Mouse (Mus musculus): ENCODE measurements around the gene Thnsl2. TPM values are rescaled to one million over a fixed set of nuclear protein-coding genes. Genes with fewer than 3 reads are reported as not detected.

Thnsl2 gene
- polyA plus RNA-seq, 1 experiment from 2014 or later, result 4.9 TPM

- H3K27ac ChIP-seq (ENCODE audit: low read depth, low read length), result no peak overlapping the region
- 76% methylated on average over 4 of the region's 4 CpGs for WGBS (ENCODE audit: insufficient replicate concordance)
- H3K4me2 ChIP-seq, result no peak overlapping the region
- H3K36me3 ChIP-seq (ENCODE audit: control insufficient read depth, insufficient read depth, low read length), result no peaks in the 10 kb centered on the region
- no peaks in the 10 kb centered on the region for H3K27me3 ChIP-seq (ENCODE audit: control insufficient read depth, insufficient read depth, low read length)
- no peak for ATAC-seq (replicated peaks; ENCODE audit: insufficient number of reproducible peaks, low FRiP score, low TSS enrichment)
- no peaks in the 10 kb centered on the region for H3K4me1 ChIP-seq (ENCODE audit: control insufficient read depth, insufficient read depth, low read length)
- 0 out of 2 replicates have a peak, but pooled peaks cover 2% of the 10 kb centered on the region for H3K9me3 ChIP-seq (replicated peaks; ENCODE audit: control insufficient read depth, low read length)
- no peak overlapping the region for H3K9ac ChIP-seq (ENCODE audit: low read depth, low read length)
- no peak overlapping the region for H3K4me3 ChIP-seq (ENCODE audit: low read depth, low read length)
Measured at GRCm38 (mm10) chr6:71089735-71090134, 54.5 kb downstream of the Thnsl2 start.

DNA sequence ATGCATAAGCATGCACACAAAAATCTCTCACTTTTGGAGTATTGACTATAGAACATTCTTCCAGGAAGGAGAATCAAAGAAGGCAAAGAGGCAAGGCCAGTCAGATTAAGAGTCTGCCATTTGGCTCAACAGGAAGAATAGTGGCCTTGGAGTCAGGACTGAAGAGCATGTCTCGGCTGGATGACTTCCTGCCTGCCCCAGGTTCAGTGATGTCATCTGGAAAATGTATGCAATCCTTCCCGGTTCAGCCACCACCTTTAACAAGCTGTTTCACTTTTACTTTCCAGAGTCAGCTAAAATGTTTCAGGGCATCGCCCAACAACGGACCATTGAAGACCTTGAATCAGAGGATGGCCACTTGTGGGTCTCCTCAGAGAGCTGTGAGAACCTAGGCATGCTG lies 55.2 kb downstream of the Thnsl2 start:
- H3K9ac ChIP-seq (ENCODE audit: low read depth, low read length), result no peak overlapping the region
- ATAC-seq (replicated peaks; ENCODE audit: insufficient number of reproducible peaks, low FRiP score, low TSS enrichment), result no peak
- H3K4me3 ChIP-seq (ENCODE audit: low read depth, low read length), result no peak overlapping the region
- H3K4me1 ChIP-seq (ENCODE audit: control insufficient read depth, insufficient read depth, low read length), result no peaks in the 10 kb centered on the region
- H3K27ac ChIP-seq (ENCODE audit: low read depth, low read length), result no peak overlapping the region
- H3K36me3 ChIP-seq (ENCODE audit: control insufficient read depth, insufficient read depth, low read length), result no peaks in the 10 kb centered on the region
- WGBS (ENCODE audit: insufficient replicate concordance), result 56% methylated on average over 4 of the region's 4 CpGs
- 0 out of 2 replicates have a peak, but pooled peaks cover 2% of the 10 kb centered on the region for H3K9me3 ChIP-seq (replicated peaks; ENCODE audit: control insufficient read depth, low read length)
- no peak overlapping the region for H3K4me2 ChIP-seq
- H3K27me3 ChIP-seq (ENCODE audit: control insufficient read depth, insufficient read depth, low read length), result no peaks in the 10 kb centered on the region

- 68% methylated on average over 7 of the region's 7 CpGs for WGBS (ENCODE audit: insufficient replicate concordance)
- H3K9me3 ChIP-seq (replicated peaks; ENCODE audit: control insufficient read depth, low read length), result 0 out of 2 replicates have a peak, but pooled peaks cover 2% of the 10 kb centered on the region
- H3K36me3 ChIP-seq (ENCODE audit: control insufficient read depth, insufficient read depth, low read length), result no peaks in the 10 kb centered on the region
- ATAC-seq (replicated peaks; ENCODE audit: insufficient number of reproducible peaks, low FRiP score, low TSS enrichment), result no peak
- H3K27me3 ChIP-seq (ENCODE audit: control insufficient read depth, insufficient read depth, low read length), result no peaks in the 10 kb centered on the region
- H3K4me3 ChIP-seq (ENCODE audit: low read depth, low read length), result no peak overlapping the region
- H3K9ac ChIP-seq (ENCODE audit: low read depth, low read length), result no peak overlapping the region
- no peaks in the 10 kb centered on the region for H3K4me1 ChIP-seq (ENCODE audit: control insufficient read depth, insufficient read depth, low read length)
- H3K4me2 ChIP-seq, result no peak overlapping the region
- no peak overlapping the region for H3K27ac ChIP-seq (ENCODE audit: low read depth, low read length)
Measured at GRCm38 (mm10) chr6:71083441-71083840, 60.8 kb downstream of the Thnsl2 start.

GRCm38 (mm10) chr6:71082084-71082483 lies 62.2 kb downstream of the Thnsl2 start:
- Histone ChIP-seq H3K4me2 (no peak overlapping the region), H3K36me3 (ENCODE audit: control insufficient read depth, insufficient read depth, low read length) (no peaks in the 10 kb centered on the region), H3K4me1 (ENCODE audit: control insufficient read depth, insufficient read depth, low read length) (no peaks in the 10 kb centered on the region), H3K27me3 (ENCODE audit: control insufficient read depth, insufficient read depth, low read length) (no peaks in the 10 kb centered on the region), H3K27ac (ENCODE audit: low read depth, low read length) (no peak overlapping the region), H3K4me3 (ENCODE audit: low read depth, low read length) (no peak overlapping the region), H3K9ac (ENCODE audit: low read depth, low read length) (no peak overlapping the region), H3K9me3 (replicated peaks; ENCODE audit: control insufficient read depth, low read length) (0 out of 2 replicates have a peak, but pooled peaks cover 2% of the 10 kb centered on the region)
- ATAC-seq (replicated peaks; ENCODE audit: insufficient number of reproducible peaks, low FRiP score, low TSS enrichment), result no peak
- 79% methylated on average over 11 of the region's 11 CpGs for WGBS (ENCODE audit: insufficient replicate concordance)

DNA sequence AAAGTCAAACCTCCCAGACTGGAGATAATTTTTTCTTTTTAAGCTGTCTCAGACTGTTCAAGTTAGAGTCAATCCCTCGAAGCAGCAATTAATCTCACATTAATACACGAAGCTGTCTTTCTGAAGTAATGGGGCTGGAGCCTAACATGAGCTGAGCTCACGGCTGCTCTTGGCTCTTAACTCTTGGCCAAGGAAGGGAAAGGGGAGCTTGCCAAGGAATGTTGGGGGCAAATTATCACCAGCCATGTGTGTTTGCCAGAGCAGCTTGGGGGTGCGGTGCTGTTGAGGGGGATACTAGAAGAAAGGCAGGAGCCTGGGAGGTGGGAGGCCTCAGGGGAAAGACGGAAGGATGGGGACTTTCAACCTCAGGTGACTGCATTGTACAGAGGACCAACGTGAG lies 63.0 kb downstream of the Thnsl2 start:
- Histone ChIP-seq H3K4me1 (ENCODE audit: control insufficient read depth, insufficient read depth, low read length) (no peaks in the 10 kb centered on the region), H3K9me3 (replicated peaks; ENCODE audit: control insufficient read depth, low read length) (no peaks in the 10 kb centered on the region), H3K27ac (ENCODE audit: low read depth, low read length) (no peak overlapping the region), H3K36me3 (ENCODE audit: control insufficient read depth, insufficient read depth, low read length) (no peaks in the 10 kb centered on the region), H3K27me3 (ENCODE audit: control insufficient read depth, insufficient read depth, low read length) (no peaks in the 10 kb centered on the region), H3K4me3 (ENCODE audit: low read depth, low read length) (no peak overlapping the region), H3K4me2 (no peak overlapping the region), H3K9ac (ENCODE audit: low read depth, low read length) (no peak overlapping the region)
- WGBS (ENCODE audit: insufficient replicate concordance), result 77% methylated on average over 6 of the region's 6 CpGs
- no peak for ATAC-seq (replicated peaks; ENCODE audit: insufficient number of reproducible peaks, low FRiP score, low TSS enrichment)

Other genes starting within 250 kb of the Thnsl2 start
- gene Tex37, start 225.5 kb downstream of the Thnsl2 start, polyA plus RNA-seq (2014; fragmentation: Nextera tagmentation; extraction: Ambion mirVana), result not detected in 2 replicates
- gene Foxi3, start 187.9 kb downstream of the Thnsl2 start, polyA plus RNA-seq (2014; fragmentation: Nextera tagmentation; extraction: Ambion mirVana), result not detected in 2 replicates
- 1.4 TPM in 1 of 2 replicates, not detected in the other for gene Fabp1, start 55.4 kb upstream of the Thnsl2 start, polyA plus RNA-seq (2014; fragmentation: Nextera tagmentation; extraction: Ambion mirVana)
- 60.2 and 65.1 TPM in 2 replicates for gene Krcc1, start 127.2 kb upstream of the Thnsl2 start, polyA plus RNA-seq (2014; fragmentation: Nextera tagmentation; extraction: Ambion mirVana)
- gene Smyd1, start 177.8 kb upstream of the Thnsl2 start, polyA plus RNA-seq (2014; fragmentation: Nextera tagmentation; extraction: Ambion mirVana), result 136 and 164 TPM in 2 replicates
- not detected in 2 replicates for gene Cd8b1, start 178.3 kb upstream of the Thnsl2 start, polyA plus RNA-seq (2014; fragmentation: Nextera tagmentation; extraction: Ambion mirVana)
- gene Cd8a, start 229.0 kb upstream of the Thnsl2 start, polyA plus RNA-seq (2014; fragmentation: Nextera tagmentation; extraction: Ambion mirVana), result 0.04 TPM in 1 of 2 replicates, not detected in the other